Mouse (Mus musculus) right cerebral cortex, postnatal 14 days (tissue): ENCODE measurements at regions not wholly inside any gene's neighbourhood (a gene's known extent, or its start where the extent isn't known, plus 50 kb on each side); places are given as distances from the start of the nearest gene placed in this dataset.

Experiments
- DNase-seq: peaks from one replicate; pipeline ENCODE4 v3.0.0; 2022

- DNase-seq = no peak
Observed at GRCm38 (mm10) chr6:81173018-81173417, 750.5 kb upstream of the Gcfc2 start.

- no peak for DNase-seq
Observed at GRCm38 (mm10) chr6:81190218-81190617, 733.3 kb upstream of the Gcfc2 start.

DNA sequence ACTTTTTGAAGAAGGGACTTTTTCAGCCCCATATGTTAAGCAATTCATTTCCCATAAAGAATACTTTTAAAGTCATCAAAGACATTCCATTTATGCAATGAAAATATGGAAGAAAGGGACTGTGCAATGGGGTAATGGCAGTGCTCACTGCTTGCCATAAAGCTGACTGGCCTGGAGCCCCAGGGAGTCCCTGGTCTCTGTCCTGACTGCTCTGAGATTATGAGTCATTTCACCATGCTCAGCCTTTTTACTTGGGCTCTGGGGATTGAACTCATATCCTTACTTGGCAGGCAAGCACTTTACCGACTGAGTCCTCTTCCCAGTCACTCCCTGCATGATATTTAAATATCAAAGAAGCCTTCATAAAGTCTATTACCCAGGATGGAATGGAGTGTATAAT is 712.9 kb upstream of the Gcfc2 start:
- no peak for DNase-seq

GRCm38 (mm10) chr6:81230747-81231146 is 692.7 kb upstream of the Gcfc2 start:
- no peak for DNase-seq

GRCm38 (mm10) chr6:81259878-81260277 is 663.6 kb upstream of the Gcfc2 start:
- DNase-seq = peak; percentile 40
